In genomic region chr11:70005521-70005920, GRCm38 (mm10) we compare ENCODE assay signal across 9 mouse cellular contexts. TPM values are rescaled to one million over a fixed set of nuclear protein-coding genes. Genes with fewer than 3 reads are reported as not detected.
A peak's percentile ranks its signal among the peaks of the same experiment; 100 is the strongest.
DNase-seq lines count a peak whose midpoint lies in the region; ATAC-seq and TF ChIP-seq lines count a peak whose summit lies in the region.
"Had no signal": no experiment of that assay in that cellular context is flagged by ENCODE, and none has a peak within 500 bp of the region (broad histone marks: within the 10 kb centered on the region; RNA-seq: fewer than 3 reads in every experiment).

No protein-coding gene starts in this region.

- no peak for DNase-seq in layer of hippocampus, adult 2 months (ENCODE audit: low spot score in 2 of 2)
- no peak for DNase-seq in layer of hippocampus, postnatal 14 days (ENCODE audit: low spot score in 2 of 2)
- DNase-seq in CD8-positive naive resting alpha-beta T cell, adult 2 months (ENCODE audit: low read depth in 2 of 2, low spot score in 2 of 2): peak; percentile 55 to 60
- DNase-seq in R1 (ENCODE audit: low read depth, low spot score): peak; percentile 63
- no peak for DNase-seq in frontal cortex, postnatal 36 days (ENCODE audit: low spot score in 2 of 2)

- peak; percentile 58 for TF ChIP-seq CTCF in layer of hippocampus, adult 2 months (conservative IDR thresholded peaks at IDR 0.05)

- no peak overlapping the region for H3K9ac ChIP-seq in neural tube, embryonic 15.5 days (replicated peaks)
- H3K9ac ChIP-seq in heart, embryonic 11.5 days (ENCODE audit: low read depth, low read length): no peak overlapping the region

- H3K27me3 ChIP-seq in neural tube, embryonic 15.5 days (replicated peaks): no peaks in the 10 kb centered on the region
- H3K27me3 ChIP-seq in heart, embryonic 11.5 days (ENCODE audit: control insufficient read depth, insufficient read depth, low read length): no peaks in the 10 kb centered on the region
- H3K27me3 ChIP-seq: megakaryocyte, embryonic 14.5 days had no signal

- WGBS in neural tube, embryonic 15.5 days: 46% methylated on average over 5 of the region's 5 CpGs
- WGBS in heart, embryonic 11.5 days (ENCODE audit: insufficient replicate concordance): 68% methylated on average over 5 of the region's 5 CpGs

- no peak overlapping the region for H3K27ac ChIP-seq in layer of hippocampus, adult 2 months
- no peak overlapping the region for H3K27ac ChIP-seq in neural tube, embryonic 15.5 days (replicated peaks)
- no peak overlapping the region for H3K27ac ChIP-seq in heart, embryonic 11.5 days (ENCODE audit: low read depth, low read length)

- H3K36me3 ChIP-seq in neural tube, embryonic 15.5 days: peaks cover 61% of the 10 kb centered on the region
- H3K36me3 ChIP-seq in heart, embryonic 11.5 days (ENCODE audit: control insufficient read depth, insufficient read depth, low read length): peaks cover 35% of the 10 kb centered on the region

- no peak overlapping the region for H3K4me3 ChIP-seq in layer of hippocampus, adult 2 months
- no peak overlapping the region for H3K4me3 ChIP-seq in neural tube, embryonic 15.5 days (replicated peaks)
- H3K4me3 ChIP-seq in heart, embryonic 11.5 days (ENCODE audit: low read depth, low read length): no peak overlapping the region
- H3K4me3 ChIP-seq: megakaryocyte, embryonic 14.5 days had no signal

- H3K4me2 ChIP-seq in neural tube, embryonic 15.5 days: no peak overlapping the region
- no peak overlapping the region for H3K4me2 ChIP-seq in heart, embryonic 11.5 days

- peak; percentile 56 for ATAC-seq in megakaryocyte progenitor cell, adult 5-6 weeks (replicated peaks; ENCODE audit: poor library complexity)
- ATAC-seq in neural tube, embryonic 15.5 days (ENCODE audit: low FRiP score): no peak
- no peak for ATAC-seq in heart, embryonic 11.5 days (replicated peaks; ENCODE audit: insufficient number of reproducible peaks, low FRiP score, low TSS enrichment)

- H3K9me3 ChIP-seq in neural tube, embryonic 15.5 days (replicated peaks): no peaks in the 10 kb centered on the region
- no peaks in the 10 kb centered on the region for H3K9me3 ChIP-seq in heart, embryonic 11.5 days (replicated peaks; ENCODE audit: control insufficient read depth, low read length)
- H3K9me3 ChIP-seq: megakaryocyte, embryonic 14.5 days had no signal

- peaks cover 40% of the 10 kb centered on the region for H3K4me1 ChIP-seq in neural tube, embryonic 15.5 days
- H3K4me1 ChIP-seq in heart, embryonic 11.5 days (ENCODE audit: control insufficient read depth, insufficient read depth, low read length): peaks cover 18% of the 10 kb centered on the region

RNA-seq across cellular contexts. Expression of gene Dvl2, which starts 5.1 kb away (rescaled TPM):
- 10 to 100 TPM; 40.6 to 45.3 TPM for total RNA-seq in layer of hippocampus, adult 2 months (2021)
- 10 to 100 TPM; 29.3 to 29.7 TPM for total RNA-seq in layer of hippocampus, postnatal 14 days (2021)
- 9.5 and 9.8 TPM in 2 replicates for total RNA-seq in megakaryocyte progenitor cell, adult 5-6 weeks (2015)
- 9.5 and 14.7 TPM in 2 replicates for total RNA-seq in megakaryocyte progenitor cell, adult 5-6 weeks (2017)
- polyA plus RNA-seq in neural tube, embryonic 15.5 days (2015; fragmentation: Nextera tagmentation; extraction: Ambion mirVana): 22.6 and 25.1 TPM in 2 replicates
- polyA plus RNA-seq in heart, embryonic 11.5 days (2014; fragmentation: Nextera tagmentation; extraction: Ambion mirVana): 18.6 and 18.9 TPM in 2 replicates

RNA-seq across cellular contexts. Expression of gene Acadvl, which starts 9.7 kb away (rescaled TPM):
- total RNA-seq in layer of hippocampus, adult 2 months (2021): 10 to 100 TPM; 54.9 to 63.7 TPM
- total RNA-seq in layer of hippocampus, postnatal 14 days (2021): 10 to 100 TPM; 62.3 to 69.2 TPM
- 28.7 and 45.7 TPM in 2 replicates for total RNA-seq in megakaryocyte progenitor cell, adult 5-6 weeks (2015)
- total RNA-seq in megakaryocyte progenitor cell, adult 5-6 weeks (2017): 43.6 and 49.1 TPM in 2 replicates
- 61.7 and 65.7 TPM in 2 replicates for polyA plus RNA-seq in neural tube, embryonic 15.5 days (2015; fragmentation: Nextera tagmentation; extraction: Ambion mirVana)
- polyA plus RNA-seq in heart, embryonic 11.5 days (2014; fragmentation: Nextera tagmentation; extraction: Ambion mirVana): 94.1 and 111 TPM in 2 replicates

RNA-seq across cellular contexts. Expression of gene Phf23, which starts 9.9 kb away (rescaled TPM):
- 10 to 100 TPM; 40.5 to 42.6 TPM for total RNA-seq in layer of hippocampus, adult 2 months (2021)
- 10 to 100 TPM; 38.0 to 40.0 TPM for total RNA-seq in layer of hippocampus, postnatal 14 days (2021)
- 34.5 and 37.9 TPM in 2 replicates for total RNA-seq in megakaryocyte progenitor cell, adult 5-6 weeks (2015)
- total RNA-seq in megakaryocyte progenitor cell, adult 5-6 weeks (2017): 31.7 and 40.0 TPM in 2 replicates
- 53.5 and 57.8 TPM in 2 replicates for polyA plus RNA-seq in neural tube, embryonic 15.5 days (2015; fragmentation: Nextera tagmentation; extraction: Ambion mirVana)
- polyA plus RNA-seq in heart, embryonic 11.5 days (2014; fragmentation: Nextera tagmentation; extraction: Ambion mirVana): 27.3 and 29.9 TPM in 2 replicates

RNA-seq across cellular contexts. Expression of gene Dlg4, which starts 11.2 kb away (rescaled TPM):
- 100 to 1,000 TPM; 880 to 888 TPM for total RNA-seq in layer of hippocampus, adult 2 months (2021)
- 100 to 1,000 TPM; 845 to 900 TPM for total RNA-seq in layer of hippocampus, postnatal 14 days (2021)
- 5.8 and 6.7 TPM in 2 replicates for total RNA-seq in megakaryocyte progenitor cell, adult 5-6 weeks (2015)
- total RNA-seq in megakaryocyte progenitor cell, adult 5-6 weeks (2017): 3.8 and 4.1 TPM in 2 replicates
- polyA plus RNA-seq in neural tube, embryonic 15.5 days (2015; fragmentation: Nextera tagmentation; extraction: Ambion mirVana): 20.1 and 24.7 TPM in 2 replicates
- polyA plus RNA-seq in heart, embryonic 11.5 days (2014; fragmentation: Nextera tagmentation; extraction: Ambion mirVana): 10.2 and 10.4 TPM in 2 replicates

RNA-seq across cellular contexts. Expression of gene Gabarap, which starts 14.6 kb away (rescaled TPM):
- total RNA-seq in layer of hippocampus, adult 2 months (2021): 100 to 1,000 TPM; 216 to 229 TPM
- total RNA-seq in layer of hippocampus, postnatal 14 days (2021): 100 to 1,000 TPM; 221 to 251 TPM
- 387 and 444 TPM in 2 replicates for total RNA-seq in megakaryocyte progenitor cell, adult 5-6 weeks (2015)
- total RNA-seq in megakaryocyte progenitor cell, adult 5-6 weeks (2017): 242 and 274 TPM in 2 replicates
- polyA plus RNA-seq in neural tube, embryonic 15.5 days (2015; fragmentation: Nextera tagmentation; extraction: Ambion mirVana): 549 and 565 TPM in 2 replicates
- 481 and 489 TPM in 2 replicates for polyA plus RNA-seq in heart, embryonic 11.5 days (2014; fragmentation: Nextera tagmentation; extraction: Ambion mirVana)

Comparison
In these comparisons a context has a peak if more than half of its experiments do, and no peak if none do; other contexts are left out.
1. DNase-seq: peak in CD8-positive naive resting alpha-beta T cell, adult 2 months (2 of 2) and R1 (single experiment); none in layer of hippocampus, adult 2 months (0 of 2), layer of hippocampus, postnatal 14 days (0 of 2) and frontal cortex, postnatal 36 days (0 of 2).